ENCODE assay signal across 9 mouse cellular contexts in genomic region chr6:147090191-147090590, GRCm38 (mm10). TPM values are rescaled to one million over a fixed set of nuclear protein-coding genes. Genes with fewer than 3 reads are reported as not detected.
DNase-seq lines count a peak whose midpoint lies in the region; ATAC-seq and TF ChIP-seq lines count a peak whose summit lies in the region.
"Had no signal": no experiment of that assay in that cellular context is flagged by ENCODE, and none has a peak within 500 bp of the region (broad histone marks: within the 10 kb centered on the region; RNA-seq: fewer than 3 reads in every experiment).

No protein-coding gene starts in this region.

- no peaks in the 10 kb centered on the region for H3K9me3 ChIP-seq in liver, embryonic 11.5 days (ENCODE audit: control insufficient read depth, low read length)
- H3K9me3 ChIP-seq in hindbrain, embryonic 16.5 days (ENCODE audit: control insufficient read depth, low read length) = no peaks in the 10 kb centered on the region
- no peaks in the 10 kb centered on the region for H3K9me3 ChIP-seq in midbrain, postnatal 0 days (ENCODE audit: low read length)

- peak overlapping the region; percentile 95; the same call in 1 of the 2 replicates for H3K4me2 ChIP-seq in liver, embryonic 11.5 days
- H3K4me2 ChIP-seq in hindbrain, embryonic 16.5 days (ENCODE audit: low read length) = peak overlapping the region; percentile 89
- peak overlapping the region; percentile 98 for H3K4me2 ChIP-seq in midbrain, postnatal 0 days (ENCODE audit: low read depth, low read length, poor library complexity, severe bottlenecking)

- peak; percentile 38 for DNase-seq in cerebellum, adult 9-11 months
- DNase-seq in cerebellum, postnatal 36 days = no peak
- DNase-seq in liver, embryonic 11.5 days (ENCODE audit: low spot score) = no peak
- DNase-seq in liver = no peak
- peak; percentile 28 for DNase-seq in midbrain, postnatal 0 days (ENCODE audit: low spot score)
- no peak for DNase-seq in frontal cortex, postnatal 14 days (ENCODE audit: low spot score in 2 of 2)
- DNase-seq in left cerebral cortex, adult 18-20 months (ENCODE audit: low spot score in 2 of 2) = no peak
- DNase-seq: gastrocnemius, postnatal 14 days had no signal

- no peak overlapping the region for H3K27ac ChIP-seq in liver, embryonic 11.5 days (ENCODE audit: low read depth, low read length)
- no peak overlapping the region; the same call in 1 of the 2 replicates for H3K27ac ChIP-seq in hindbrain, embryonic 16.5 days (ENCODE audit: low read depth, low read length)
- H3K27ac ChIP-seq in midbrain, postnatal 0 days (ENCODE audit: low read depth, low read length) = 0 out of 2 replicates have a peak overlapping the region, but pooled peaks have one; percentile 94

- H3K27me3 ChIP-seq in liver, embryonic 11.5 days (replicated peaks; ENCODE audit: control insufficient read depth, insufficient read depth, low read length) = no peaks in the 10 kb centered on the region
- no peaks in the 10 kb centered on the region for H3K27me3 ChIP-seq in hindbrain, embryonic 16.5 days (replicated peaks; ENCODE audit: control insufficient read depth, insufficient read depth, low read length)
- no peaks in the 10 kb centered on the region for H3K27me3 ChIP-seq in midbrain, postnatal 0 days (ENCODE audit: insufficient read depth, low read length)

- no peaks in the 10 kb centered on the region for H3K36me3 ChIP-seq in liver, embryonic 11.5 days (ENCODE audit: control insufficient read depth, insufficient read depth, low read length)
- no peaks in the 10 kb centered on the region for H3K36me3 ChIP-seq in hindbrain, embryonic 16.5 days (ENCODE audit: control insufficient read depth, insufficient read depth, low read length)
- H3K36me3 ChIP-seq in midbrain, postnatal 0 days (ENCODE audit: insufficient read depth, low read length) = no peaks in the 10 kb centered on the region

- WGBS in liver, embryonic 11.5 days = 74% methylated on average over 5 of the region's 5 CpGs
- 63% methylated on average over 5 of the region's 5 CpGs for WGBS in hindbrain, embryonic 16.5 days
- 60% methylated on average over 5 of the region's 5 CpGs for WGBS in midbrain, postnatal 0 days

- H3K4me1 ChIP-seq in liver, embryonic 11.5 days (replicated peaks; ENCODE audit: control insufficient read depth, insufficient read depth, low read length) = peaks cover 14% of the 10 kb centered on the region
- peaks cover 35% of the 10 kb centered on the region for H3K4me1 ChIP-seq in hindbrain, embryonic 16.5 days (ENCODE audit: control insufficient read depth, insufficient read depth, low read depth, low read length)
- peaks cover 7% of the 10 kb centered on the region; the same call in 1 of the 2 replicates for H3K4me1 ChIP-seq in midbrain, postnatal 0 days (ENCODE audit: insufficient read depth, low read length)

- ATAC-seq in liver, embryonic 11.5 days (replicated peaks; ENCODE audit: low FRiP score) = no peak
- ATAC-seq in hindbrain, embryonic 16.5 days = no peak
- no peak for ATAC-seq in midbrain, postnatal 0 days (ENCODE audit: low FRiP score)

- no peak overlapping the region for H3K9ac ChIP-seq in liver, embryonic 11.5 days (ENCODE audit: low read depth, low read length)
- peak overlapping the region; percentile 94; the same call in 1 of the 2 replicates for H3K9ac ChIP-seq in hindbrain, embryonic 16.5 days (ENCODE audit: low read depth, low read length)
- H3K9ac ChIP-seq in midbrain, postnatal 0 days (replicated peaks; ENCODE audit: low read length, poor library complexity, severe bottlenecking) = no peak overlapping the region

- H3K4me3 ChIP-seq in liver, embryonic 11.5 days (ENCODE audit: low read depth, low read length) = peak overlapping the region; percentile 94
- peak overlapping the region; percentile 65 for H3K4me3 ChIP-seq in hindbrain, embryonic 16.5 days (ENCODE audit: low read length)
- peak overlapping the region; percentile 83; the same call in 1 of the 2 replicates for H3K4me3 ChIP-seq in midbrain, postnatal 0 days (ENCODE audit: low read depth, low read length)

- no peak for TF ChIP-seq CTCF in midbrain, postnatal 0 days (IDR thresholded peaks at IDR 0.05)

RNA-seq across cellular contexts. Expression of gene Klhl42, which starts 1.0 kb away (rescaled TPM):
- 6.8 and 7.6 TPM in 2 replicates for polyA plus RNA-seq in liver, embryonic 11.5 days (2014; fragmentation: Nextera tagmentation; extraction: Ambion mirVana)
- polyA plus RNA-seq in hindbrain, embryonic 16.5 days (2015; fragmentation: Nextera tagmentation; extraction: Ambion mirVana) = 6.3 and 8.2 TPM in 2 replicates
- total RNA-seq in midbrain, postnatal 0 days (2014; rRNA removed) = 26.0 and 32.5 TPM in 2 replicates
- polyA plus RNA-seq in midbrain, postnatal 0 days (2015; fragmentation: Nextera tagmentation; extraction: Ambion mirVana) = 6.4 and 6.5 TPM in 2 replicates
- 10 to 100 TPM; 22.0 to 22.1 TPM for total RNA-seq in left cerebral cortex, adult 18-20 months (2021)

RNA-seq across cellular contexts. Expression of gene Mansc4, which starts 3.4 kb away (rescaled TPM):
- polyA plus RNA-seq in liver, embryonic 11.5 days (2014; fragmentation: Nextera tagmentation; extraction: Ambion mirVana) = 0.40 and 0.65 TPM in 2 replicates
- 0.65 and 0.81 TPM in 2 replicates for polyA plus RNA-seq in hindbrain, embryonic 16.5 days (2015; fragmentation: Nextera tagmentation; extraction: Ambion mirVana)
- total RNA-seq in midbrain, postnatal 0 days (2014; rRNA removed) = 0.57 and 1.9 TPM in 2 replicates
- 1.4 TPM in 2 replicates for polyA plus RNA-seq in midbrain, postnatal 0 days (2015; fragmentation: Nextera tagmentation; extraction: Ambion mirVana)
- total RNA-seq in left cerebral cortex, adult 18-20 months (2021) = under 1 TPM in 1 of 2 experiments, not detected in 1; 0.33 TPM

RNA-seq across cellular contexts. Expression of gene Mrps35, which starts 47.6 kb away (rescaled TPM):
- 139 and 140 TPM in 2 replicates for polyA plus RNA-seq in liver, embryonic 11.5 days (2014; fragmentation: Nextera tagmentation; extraction: Ambion mirVana)
- polyA plus RNA-seq in hindbrain, embryonic 16.5 days (2015; fragmentation: Nextera tagmentation; extraction: Ambion mirVana) = 76.1 and 81.6 TPM in 2 replicates
- 8.9 and 9.4 TPM in 2 replicates for total RNA-seq in midbrain, postnatal 0 days (2014; rRNA removed)
- 61.0 and 72.6 TPM in 2 replicates for polyA plus RNA-seq in midbrain, postnatal 0 days (2015; fragmentation: Nextera tagmentation; extraction: Ambion mirVana)
- 10 to 100 TPM; 45.3 to 48.1 TPM for total RNA-seq in left cerebral cortex, adult 18-20 months (2021)

RNA-seq across cellular contexts. Expression of gene Rep15, which starts 57.8 kb away (rescaled TPM):
- 1.7 TPM in 2 replicates for polyA plus RNA-seq in liver, embryonic 11.5 days (2014; fragmentation: Nextera tagmentation; extraction: Ambion mirVana)
- 0.54 and 0.82 TPM in 2 replicates for polyA plus RNA-seq in hindbrain, embryonic 16.5 days (2015; fragmentation: Nextera tagmentation; extraction: Ambion mirVana)
- 0.49 and 0.90 TPM in 2 replicates for total RNA-seq in midbrain, postnatal 0 days (2014; rRNA removed)
- polyA plus RNA-seq in midbrain, postnatal 0 days (2015; fragmentation: Nextera tagmentation; extraction: Ambion mirVana) = 0.59 and 0.83 TPM in 2 replicates
- 1 to 10 TPM; 1.4 to 2.6 TPM for total RNA-seq in left cerebral cortex, adult 18-20 months (2021)

Comparison
In these comparisons a context has a peak if more than half of its experiments do, and no peak if none do; other contexts are left out.
1. DNase-seq: peak in cerebellum, adult 9-11 months (single experiment) and midbrain, postnatal 0 days (single experiment); none in cerebellum, postnatal 36 days (0 of 2), liver, embryonic 11.5 days (single experiment), liver (single experiment), frontal cortex, postnatal 14 days (0 of 2) and left cerebral cortex, adult 18-20 months (0 of 2).
2. Peak in every context shown above with its lines, with median percentiles within 50 percentile points of each other: H3K4me2 ChIP-seq and H3K4me3 ChIP-seq.